Comparison of ENCODE assay signal across 19 mouse cellular contexts in the genomic region with DNA sequence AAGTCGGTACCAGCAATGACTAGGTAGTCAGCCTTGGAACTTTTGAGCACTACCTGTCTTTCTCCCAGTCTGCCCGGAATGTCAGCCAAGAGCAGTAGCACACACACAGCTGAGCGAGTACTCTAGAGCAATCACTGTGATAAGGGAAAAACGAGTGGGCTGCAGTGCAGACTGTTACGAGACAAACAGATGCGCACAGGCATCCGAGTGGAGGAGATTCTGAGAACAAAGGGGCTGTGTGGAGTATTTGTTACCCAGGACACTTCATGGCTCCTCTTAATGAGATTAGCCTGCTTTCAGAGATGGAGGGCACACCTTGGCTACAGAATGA.
DNase-seq lines count a peak whose midpoint lies in the region; ATAC-seq and TF ChIP-seq lines count a peak whose summit lies in the region.
"Had no signal": no experiment of that assay in that cellular context is flagged by ENCODE, and none has a peak within 500 bp of the region (broad histone marks: within the 10 kb centered on the region; RNA-seq: fewer than 3 reads in every experiment).

No protein-coding gene starts in this region.

- H3K27me3 ChIP-seq in heart, embryonic 15.5 days, result no peaks in the 10 kb centered on the region
- H3K27me3 ChIP-seq in lung, embryonic 15.5 days, result no peaks in the 10 kb centered on the region
- H3K27me3 ChIP-seq: intestine, embryonic 15.5 days had no signal

- no peak for DNase-seq in heart, adult 18-20 months
- DNase-seq in lung, adult 2 months, result no peak
- DNase-seq in testis, postnatal 14 days (ENCODE audit: low spot score), result peak; percentile 16
- DNase-seq in testis, postnatal 10 days (ENCODE audit: low spot score), result no peak
- DNase-seq in kidney, adult 18-20 months, result no peak
- DNase-seq: adrenal gland, adult 2 months; cerebellum, adult 9-10 months; gastrocnemius, postnatal 14 days; kidney, postnatal 4 days; lung, embryonic 14.5 days; right cerebral cortex, postnatal 14 days; spleen, adult 18-20 months; thymus, adult 18-20 months; thymus, postnatal 4 days had no signal

- H3K4me1 ChIP-seq in heart, embryonic 15.5 days (replicated peaks), result peaks cover 19% of the 10 kb centered on the region
- H3K4me1 ChIP-seq in lung, embryonic 15.5 days, result peaks cover 17% of the 10 kb centered on the region
- H3K4me1 ChIP-seq in lung, adult 2 months (ENCODE audit: control insufficient read depth, insufficient read depth, low read length), result no peaks in the 10 kb centered on the region
- H3K4me1 ChIP-seq: intestine, embryonic 15.5 days had no signal

- no peak overlapping the region for H3K9ac ChIP-seq in heart, embryonic 15.5 days
- H3K9ac ChIP-seq in lung, embryonic 15.5 days, result no peak overlapping the region
- H3K9ac ChIP-seq: forebrain, embryonic 12.5 days; intestine, embryonic 15.5 days; lung, embryonic 14.5 days had no signal

- WGBS in heart, embryonic 15.5 days, result 20% methylated on average over 7 of the region's 7 CpGs
- 32% methylated on average over 7 of the region's 7 CpGs for WGBS in lung, embryonic 15.5 days
- 63% methylated on average over 7 of the region's 7 CpGs for WGBS in lung, adult 2 months

- ATAC-seq in heart, embryonic 15.5 days (replicated peaks; ENCODE audit: insufficient number of reproducible peaks, insufficient read depth, low FRiP score, low read depth), result no peak
- no peak for ATAC-seq in lung, embryonic 15.5 days (ENCODE audit: borderline replicate concordance, extremely low read depth, low FRiP score, low TSS enrichment)
- ATAC-seq: intestine, embryonic 15.5 days had no signal

- H3K9me3 ChIP-seq in heart, embryonic 15.5 days (replicated peaks), result no peaks in the 10 kb centered on the region
- no peaks in the 10 kb centered on the region for H3K9me3 ChIP-seq in lung, embryonic 15.5 days
- H3K9me3 ChIP-seq: forebrain, embryonic 12.5 days; intestine, embryonic 15.5 days had no signal

- no peak for TF ChIP-seq CTCF in lung, adult 2 months (IDR thresholded peaks at IDR 0.05; ENCODE audit: insufficient read depth, low read length)

- no peak overlapping the region for H3K27ac ChIP-seq in heart, embryonic 15.5 days
- H3K27ac ChIP-seq in lung, embryonic 15.5 days, result 0 out of 2 replicates have a peak overlapping the region, but pooled peaks have one; percentile 15
- H3K27ac ChIP-seq: forebrain, embryonic 12.5 days; intestine, embryonic 15.5 days had no signal

- peak overlapping the region; percentile 1; the same call in 1 of the 2 replicates for H3K4me2 ChIP-seq in heart, embryonic 15.5 days
- H3K4me2 ChIP-seq in lung, embryonic 15.5 days, result no peak overlapping the region
- H3K4me2 ChIP-seq: forebrain, embryonic 12.5 days; intestine, embryonic 15.5 days; liver, embryonic 11.5 days; lung, embryonic 14.5 days had no signal

- H3K4me3 ChIP-seq in heart, embryonic 15.5 days, result no peak overlapping the region
- no peak overlapping the region for H3K4me3 ChIP-seq in lung, embryonic 15.5 days
- no peak overlapping the region for H3K4me3 ChIP-seq in lung, adult 2 months (replicated peaks; ENCODE audit: extremely low read depth, low read depth, low read length)
- H3K4me3 ChIP-seq: forebrain, embryonic 12.5 days; intestine, embryonic 15.5 days had no signal

- no peak for TF ChIP-seq POLR2A in lung, adult 2 months (IDR thresholded peaks at IDR 0.05; ENCODE audit: borderline replicate concordance, extremely low read depth, low read depth, low read length)

- no peaks in the 10 kb centered on the region for H3K36me3 ChIP-seq in heart, embryonic 15.5 days
- H3K36me3 ChIP-seq in lung, embryonic 15.5 days, result no peaks in the 10 kb centered on the region
- H3K36me3 ChIP-seq: forebrain, embryonic 12.5 days; intestine, embryonic 15.5 days had no signal
